Mouse (Mus musculus) gonadal fat pad, adult 2 months (tissue): ENCODE measurements at regions not wholly inside any gene's neighbourhood (a gene's known extent, or its start where the extent isn't known, plus 50 kb on each side); places are given as distances from the start of the nearest gene placed in this dataset.

Source experiments
- DNase-seq: peaks from one replicate; pipeline ENCODE4 v3.0.0-alpha.2; 2012; ENCODE audit warnings: low read depth

- no peak for DNase-seq
These were observed 257.7 kb downstream of the Lmo4 start for GRCm38 (mm10) chr3:143947079-143947937.

DNA sequence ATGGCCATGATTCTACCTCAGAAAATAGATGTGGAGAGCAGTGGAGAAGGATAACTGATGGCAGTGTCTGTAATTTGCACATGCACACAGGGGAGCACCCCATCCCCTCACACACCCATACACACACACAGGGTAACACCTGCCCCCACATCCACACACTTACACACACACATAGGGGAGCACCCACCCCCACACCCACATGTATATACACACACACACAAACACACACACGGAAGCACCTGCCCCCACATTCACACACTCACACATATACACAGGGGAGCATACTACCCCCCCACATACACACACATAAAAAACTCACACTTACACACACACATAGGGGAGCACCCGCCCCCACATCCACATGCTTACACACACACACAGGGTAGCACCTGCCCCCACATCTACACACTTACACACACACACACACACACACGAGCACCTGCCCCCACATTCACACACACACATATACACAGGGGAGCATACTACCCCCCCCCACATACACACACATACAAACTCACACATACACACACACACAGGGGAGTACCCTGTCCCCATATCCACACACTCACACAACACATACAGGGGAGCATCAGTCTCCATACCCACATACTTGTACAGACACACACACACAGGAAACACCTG, 265.8 kb downstream of the Lmo4 start:
- no peak for DNase-seq

- no peak for DNase-seq
These were observed 279.7 kb downstream of the Lmo4 start for GRCm38 (mm10) chr3:143925322-143925721.

DNA sequence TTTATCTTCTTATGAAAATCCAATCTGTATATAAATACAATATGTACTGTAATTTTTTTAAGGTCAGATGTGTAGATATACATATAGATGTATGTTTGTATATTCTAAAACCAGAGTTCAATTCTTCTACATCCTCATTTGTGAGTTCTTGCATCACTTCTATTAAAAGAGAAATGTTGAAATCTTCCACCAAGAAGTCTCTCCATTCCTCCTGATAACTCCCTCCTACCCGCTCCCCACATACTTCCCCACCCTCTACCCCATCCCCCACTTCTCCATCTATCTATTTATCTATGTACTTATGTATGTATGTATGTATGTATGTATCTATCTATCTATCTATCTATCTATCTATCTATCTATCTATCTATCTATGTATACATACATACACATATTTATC, 285.3 kb downstream of the Lmo4 start:
- DNase-seq, result no peak

- DNase-seq, result peak; percentile 24
These were observed 290.4 kb downstream of the Lmo4 start for GRCm38 (mm10) chr3:143914341-143915217.

DNA sequence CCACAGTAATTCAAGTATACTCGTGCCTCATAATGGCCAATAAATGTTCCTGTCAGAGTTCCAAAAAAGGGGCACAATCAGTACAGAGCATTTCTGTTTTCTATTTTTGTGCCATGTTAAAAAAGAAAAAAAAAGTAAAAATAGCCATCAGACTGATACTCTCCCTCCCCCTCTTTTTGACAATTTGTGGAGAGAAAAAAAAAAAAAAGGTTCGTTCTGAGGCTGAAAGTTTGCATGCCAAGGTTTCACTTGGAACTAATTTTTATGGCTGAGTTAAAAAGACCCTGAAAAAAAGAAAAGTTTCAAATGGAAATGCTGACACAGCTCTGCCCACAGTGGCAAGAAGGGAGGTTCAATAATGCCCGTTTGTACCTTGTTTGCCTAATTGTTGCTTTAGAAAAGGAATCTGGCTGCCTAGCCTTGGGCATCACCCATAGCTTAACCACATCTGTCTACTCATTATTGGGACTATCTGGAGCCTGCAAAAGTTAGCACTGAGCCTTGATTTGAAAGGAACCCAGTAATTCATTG, 291.9 kb downstream of the Lmo4 start:
- no peak for DNase-seq

GRCm38 (mm10) chr3:143912433-143912832, 292.6 kb downstream of the Lmo4 start:
- peak; percentile 38 for DNase-seq

DNA sequence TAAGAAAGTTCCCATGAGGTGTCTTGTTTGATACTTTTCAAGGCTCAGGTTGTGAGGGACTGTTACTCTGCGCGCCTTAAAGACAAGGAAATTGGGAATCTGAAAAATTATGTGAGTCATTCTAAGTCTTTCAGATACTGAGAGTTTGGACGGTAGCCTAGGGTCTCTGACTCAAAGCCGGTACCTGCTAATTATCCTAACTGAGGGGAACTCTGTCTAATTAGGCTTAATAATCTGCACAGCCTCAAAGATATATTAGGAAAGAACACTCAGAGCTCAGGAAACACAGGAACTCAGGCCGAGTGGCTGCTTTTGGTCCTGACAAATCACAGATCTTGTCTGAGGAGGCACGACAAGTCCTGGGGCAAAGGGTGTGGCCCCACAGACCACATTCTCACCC, 295.7 kb downstream of the Lmo4 start:
- DNase-seq, result no peak

GRCm38 (mm10) chr3:143903421-143903820, 301.6 kb downstream of the Lmo4 start:
- DNase-seq, result no peak

DNA sequence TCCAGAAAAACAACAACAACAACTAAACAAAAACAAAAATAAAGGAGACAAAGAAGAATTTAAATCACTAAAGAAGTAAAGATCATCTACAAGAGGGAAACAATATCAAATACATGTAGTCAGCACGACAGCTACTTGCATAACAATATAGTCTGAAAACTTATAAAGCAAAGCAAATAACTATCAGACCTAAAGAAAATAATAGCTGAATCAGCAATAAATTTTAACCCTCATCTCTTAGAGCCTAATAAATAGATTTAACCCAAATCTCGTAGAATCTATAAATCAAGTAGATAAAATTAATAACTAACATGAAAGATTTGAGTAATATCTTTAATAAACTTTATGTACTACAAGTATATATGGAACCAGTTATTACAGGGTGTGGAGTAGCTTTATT, 324.2 kb downstream of the Lmo4 start:
- no peak for DNase-seq

DNA sequence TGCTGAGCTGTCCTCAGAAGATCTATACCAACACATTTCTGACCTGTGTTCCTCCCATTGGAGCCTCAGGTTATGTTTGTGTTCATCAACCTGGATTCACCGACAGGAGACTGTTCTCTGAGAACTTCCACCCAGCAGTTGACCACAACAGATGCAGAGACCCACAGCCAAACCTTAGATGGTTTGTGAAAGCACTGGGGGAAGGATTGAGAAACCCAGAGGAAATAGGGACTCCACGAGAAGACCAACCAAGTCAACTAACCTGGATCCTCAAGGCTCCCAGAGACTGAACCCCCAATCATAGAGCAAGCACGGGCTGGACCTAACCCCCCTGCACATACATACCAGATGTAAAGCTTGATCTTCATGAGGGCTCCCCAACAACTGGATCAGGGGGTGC, 331.1 kb downstream of the Lmo4 start:
- DNase-seq, result no peak

DNA sequence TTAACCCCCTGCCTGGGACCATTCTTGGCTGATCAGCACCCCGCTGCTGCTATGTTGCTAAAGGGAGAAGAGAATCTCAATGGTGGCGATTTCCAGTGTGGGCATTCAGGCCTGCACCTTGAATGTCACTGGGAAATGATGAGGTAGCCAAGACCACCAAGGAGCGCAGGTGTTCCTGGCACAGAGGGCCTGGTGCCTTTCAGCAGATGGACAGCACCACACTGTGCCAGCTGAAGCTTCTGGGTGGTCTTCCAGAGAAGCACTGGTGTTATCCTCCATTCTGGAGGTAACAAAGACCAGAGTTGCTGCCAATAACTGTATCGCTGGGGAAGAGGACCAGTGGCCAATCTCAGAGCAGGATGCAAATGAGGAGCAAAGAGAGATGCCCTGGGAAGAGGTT, 338.5 kb downstream of the Lmo4 start:
- no peak for DNase-seq

- DNase-seq, result no peak
These were observed 339.4 kb downstream of the Lmo4 start for GRCm38 (mm10) chr3:143865626-143866025.

GRCm38 (mm10) chr3:143864490-143864889, 340.5 kb downstream of the Lmo4 start:
- no peak for DNase-seq

- no peak for DNase-seq
These were observed 342.5 kb downstream of the Lmo4 start for GRCm38 (mm10) chr3:143862531-143862930.

DNA sequence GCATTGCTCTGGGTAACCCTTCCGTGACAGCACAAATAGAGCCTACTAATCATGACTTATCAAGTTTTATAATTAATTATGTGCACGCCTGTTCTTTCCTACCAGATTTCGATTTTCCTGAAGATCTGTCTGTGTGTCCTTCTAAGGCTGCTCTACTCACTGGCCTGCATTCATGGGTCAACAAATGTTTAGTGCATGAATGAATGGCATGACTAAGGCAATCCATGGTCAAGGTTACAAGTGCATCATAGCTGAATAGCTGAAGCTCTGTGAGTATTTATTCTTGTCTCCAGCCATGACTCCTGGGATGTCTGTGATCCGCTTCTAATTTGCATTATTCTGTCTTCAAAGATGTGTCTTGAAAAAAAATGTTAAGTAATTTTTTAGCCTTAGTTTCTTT, 343.2 kb downstream of the Lmo4 start:
- DNase-seq, result no peak

DNA sequence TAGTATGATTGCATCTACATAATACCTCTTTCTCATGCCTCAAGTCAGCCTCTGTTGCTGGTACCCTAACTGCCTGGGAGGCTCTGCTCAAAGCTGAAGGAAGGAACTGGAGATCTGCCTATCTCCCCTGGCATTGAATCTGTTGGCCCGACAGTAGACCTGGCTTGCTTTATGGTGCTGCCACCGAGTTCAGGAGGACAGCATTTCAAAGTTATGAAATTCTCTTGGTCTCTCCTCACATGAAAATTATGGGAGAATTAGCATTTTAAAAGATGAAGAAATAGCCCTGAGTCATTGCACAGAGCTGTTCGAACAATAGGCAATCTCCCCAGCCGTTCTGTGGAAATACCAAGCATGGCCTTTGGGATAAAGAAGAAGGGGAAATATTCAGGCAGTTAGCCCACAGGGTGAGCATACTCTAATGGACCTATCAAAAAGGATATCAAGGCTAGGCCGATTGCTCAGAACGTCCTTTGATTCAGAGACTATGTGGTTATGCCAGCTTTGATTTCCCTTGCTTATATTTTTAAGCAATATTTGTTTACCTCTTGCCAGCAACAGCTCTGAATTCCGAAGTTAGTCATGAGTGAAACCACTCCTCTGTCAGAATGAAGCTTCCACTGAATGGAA, 369.3 kb downstream of the Lmo4 start:
- DNase-seq, result peak; percentile 75

- DNase-seq, result no peak
These were observed 370.3 kb downstream of the Lmo4 start for GRCm38 (mm10) chr3:143834725-143835124.

DNA sequence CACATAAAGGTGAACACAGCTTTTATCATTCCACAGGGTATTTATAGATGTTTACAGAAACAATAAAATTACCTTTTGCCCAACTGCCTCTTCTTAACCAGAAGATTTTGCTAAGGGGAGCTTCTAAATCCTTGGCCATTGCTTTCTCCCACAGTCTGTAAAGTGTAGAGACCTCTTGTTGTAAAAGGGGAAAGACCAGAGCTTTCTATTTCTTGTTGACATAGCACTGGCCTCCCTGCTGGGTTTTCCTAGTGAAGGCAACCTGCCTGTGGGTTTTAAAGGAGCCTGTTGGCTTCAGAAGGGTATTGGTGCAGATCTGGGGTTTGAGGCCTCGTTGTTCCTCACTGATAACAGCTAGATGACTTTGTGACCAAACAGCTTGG, 381.6 kb downstream of the Lmo4 start:
- DNase-seq, result no peak

DNA sequence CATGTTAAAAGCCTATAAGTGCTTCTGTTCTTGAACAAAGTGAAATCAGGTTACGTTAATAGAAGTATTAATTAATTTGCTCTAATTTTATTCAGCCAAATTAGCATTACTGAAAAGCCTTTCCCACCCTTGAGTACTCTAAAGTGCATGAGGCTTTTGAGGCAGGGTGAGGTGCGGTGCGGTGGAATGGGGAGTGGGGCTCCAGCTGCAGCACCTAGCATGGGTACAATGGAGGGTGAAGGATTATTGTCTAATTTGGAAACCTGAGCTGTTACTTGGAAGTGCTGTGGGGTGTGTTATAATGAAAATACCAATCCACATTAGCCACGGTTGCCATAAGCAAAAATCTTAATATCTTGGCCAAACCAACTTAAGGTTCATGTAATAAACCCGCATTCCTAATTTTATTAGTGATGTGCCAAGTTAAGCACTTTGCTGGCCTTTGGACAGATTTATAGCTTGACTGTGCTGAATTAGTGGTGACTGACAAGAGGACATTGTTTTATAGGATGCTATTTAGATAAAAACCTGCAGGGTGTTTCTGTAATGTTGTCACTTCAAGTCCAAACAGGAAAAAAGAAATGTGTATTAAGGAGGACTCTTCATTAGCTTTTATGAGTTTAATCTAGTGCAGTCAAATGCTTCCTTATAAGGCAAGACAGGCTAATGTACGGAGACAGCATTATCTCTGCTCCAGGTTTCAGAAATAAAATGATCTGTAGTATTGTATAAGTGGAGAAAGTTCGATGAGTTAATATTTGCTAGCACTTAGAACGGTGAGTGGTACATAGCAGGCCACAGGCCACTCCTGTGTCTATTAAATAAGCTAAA, 382.2 kb downstream of the Lmo4 start:
- peak; percentile 82 for DNase-seq

DNA sequence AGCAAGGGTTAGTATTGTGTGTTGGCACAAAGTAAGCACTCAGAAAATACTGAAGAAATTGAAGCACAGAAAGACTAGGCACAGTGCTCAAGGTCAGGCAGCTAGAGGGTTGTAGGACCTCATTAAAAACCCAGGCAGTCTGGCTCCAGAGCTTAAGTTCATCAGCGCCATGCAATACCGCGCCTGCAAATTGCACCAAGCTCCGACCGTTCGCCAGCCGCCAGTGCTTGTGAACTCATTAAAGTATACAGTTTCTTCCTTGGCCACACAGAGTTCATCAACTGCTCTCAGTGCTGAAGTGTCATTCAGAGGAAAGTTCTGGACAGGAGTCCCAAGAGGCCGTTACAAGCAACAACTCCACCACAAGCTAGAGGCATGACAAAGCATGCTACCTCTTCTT, 397.5 kb downstream of the Lmo4 start:
- DNase-seq, result no peak
